Mouse (Mus musculus) kidney, postnatal 10 days (tissue): ENCODE data around the gene Ddx19b.
"Not testable (repeated sequence)": the region's sequence is repeated elsewhere in the genome, so short reads cannot be mapped to it uniquely, and the experiment has no call there.

ENCODE experiments used
- DNase-seq: peaks from one replicate; pipeline ENCODE4 v3.0.0; 2021; ENCODE audit warnings: mixed read lengths

Gene Ddx19b

GRCm38 (mm10) chr8:111031572-111031971, at the start of gene Ddx19b:
Gene Ddx19b, minus strand, starts transcription at chr8:111031751.
- no peak for DNase-seq

GRCm38 (mm10) chr8:111079861-111080271, 48.3 kb upstream of the Ddx19b start:
- DNase-seq = peak; percentile 67

GRCm38 (mm10) chr8:111079461-111079860, 47.9 kb upstream of the Ddx19b start:
- peak; percentile 24 for DNase-seq

GRCm38 (mm10) chr8:111075926-111076325, 44.4 kb upstream of the Ddx19b start:
- no peak for DNase-seq

- DNase-seq = not testable (repeated sequence)
Measured at GRCm38 (mm10) chr8:111068660-111069059, 37.1 kb upstream of the Ddx19b start.

GRCm38 (mm10) chr8:111067439-111067838, 35.9 kb upstream of the Ddx19b start:
- peak; percentile 43 for DNase-seq

GRCm38 (mm10) chr8:111066308-111066707, 34.8 kb upstream of the Ddx19b start:
- no peak for DNase-seq

GRCm38 (mm10) chr8:111062893-111063292, 31.3 kb upstream of the Ddx19b start:
- DNase-seq = no peak

- peak; percentile 91 for DNase-seq
Measured at GRCm38 (mm10) chr8:111062072-111062757, 30.7 kb upstream of the Ddx19b start.

- no peak for DNase-seq
Measured at GRCm38 (mm10) chr8:111061688-111062071, 30.1 kb upstream of the Ddx19b start.

GRCm38 (mm10) chr8:111058946-111059572, 27.5 kb upstream of the Ddx19b start:
- DNase-seq = no peak

- peak; percentile 72 for DNase-seq
Measured at GRCm38 (mm10) chr8:111056691-111057293, 25.2 kb upstream of the Ddx19b start.

- DNase-seq = peak; percentile 95
Measured at GRCm38 (mm10) chr8:111056158-111056663, 24.7 kb upstream of the Ddx19b start, which contains the start of gene Exosc6. Gene Exosc6, plus strand, starts transcription at chr8:111056339.

GRCm38 (mm10) chr8:111055661-111056060, 24.1 kb upstream of the Ddx19b start:
- no peak for DNase-seq

GRCm38 (mm10) chr8:111055031-111055634, 23.6 kb upstream of the Ddx19b start:
- DNase-seq = no peak

GRCm38 (mm10) chr8:111053827-111054518, 22.4 kb upstream of the Ddx19b start:
- DNase-seq = no peak

GRCm38 (mm10) chr8:111049106-111049505, 17.6 kb upstream of the Ddx19b start:
- DNase-seq = no peak

- no peak for DNase-seq
Measured at GRCm38 (mm10) chr8:111048694-111049093, 17.1 kb upstream of the Ddx19b start.

GRCm38 (mm10) chr8:111044003-111044734, 12.6 kb upstream of the Ddx19b start:
- DNase-seq = no peak

GRCm38 (mm10) chr8:111042546-111042945, 11.0 kb upstream of the Ddx19b start:
- DNase-seq = no peak

- DNase-seq = no peak
Measured at GRCm38 (mm10) chr8:111036591-111036990, 5.0 kb upstream of the Ddx19b start.

- peak; percentile 55 for DNase-seq
Measured at GRCm38 (mm10) chr8:111034276-111034675, 2.7 kb upstream of the Ddx19b start.
